In genomic region chr8:123042158-123042973, GRCm38 (mm10) we compare ENCODE assay signal across 8 mouse cellular contexts. TPM values are rescaled to one million over a fixed set of nuclear protein-coding genes. Genes with fewer than 3 reads are reported as not detected.
DNase-seq lines count a peak whose midpoint lies in the region; ATAC-seq lines count a peak whose summit lies in the region.

Ankrd11 (minus strand) TSS chr8:123042277.

- ATAC-seq in intestine, embryonic 14.5 days (replicated peaks; ENCODE audit: low FRiP score, low TSS enrichment, low read depth) = peak; percentile 98

- peak within 1 kb of the TSS; percentile 98 for H3K9ac ChIP-seq in intestine, embryonic 14.5 days (ENCODE audit: low read length)

- WGBS in intestine, embryonic 14.5 days = under 1% methylated on average over 89 of the region's 91 CpGs

- intact Hi-C loops in left cerebral cortex, postnatal 14 days (cut with DNase I) = loop anchor here (5.0 kb wide), 1 partner anchor 110 kb away; no protein-coding TSS in a partner anchor

- no peaks in the 10 kb centered on the region for H3K36me3 ChIP-seq in intestine, embryonic 14.5 days (ENCODE audit: control insufficient read depth, insufficient read depth, low read length)

- peak within 1 kb of the TSS; percentile 99 for H3K27ac ChIP-seq in intestine, embryonic 14.5 days (ENCODE audit: low read depth)

- H3K4me1 ChIP-seq in intestine, embryonic 14.5 days (replicated peaks; ENCODE audit: control insufficient read depth, insufficient read depth, low read length) = peaks cover 27% of the 10 kb centered on the region

- H3K9me3 ChIP-seq in intestine, embryonic 14.5 days (ENCODE audit: control insufficient read depth, low read length) = no peaks in the 10 kb centered on the region

- H3K27me3 ChIP-seq in intestine, embryonic 14.5 days (replicated peaks; ENCODE audit: control insufficient read depth, insufficient read depth, low read length) = no peaks in the 10 kb centered on the region

- peak within 1 kb of the TSS; percentile 81 for H3K4me2 ChIP-seq in intestine, embryonic 14.5 days (ENCODE audit: low read length)

- H3K4me3 ChIP-seq in intestine, embryonic 14.5 days (ENCODE audit: low read depth, low read length) = peak within 1 kb of the TSS; percentile 97

- peak; percentile 99 for DNase-seq in adrenal gland, adult 18-20 months (ENCODE audit: low spot score in 2 of 2)
- DNase-seq in embryo, embryonic 11 days = peak; percentile 100
- peak; percentile 100 for DNase-seq in gastrocnemius, postnatal 25 days
- DNase-seq in intestine, embryonic 14.5 days (ENCODE audit: low spot score) = peak; percentile 98
- peak; percentile 100 for DNase-seq in left cerebral cortex, postnatal 14 days (ENCODE audit: low spot score in 2 of 2)
- peak; percentile 100 for DNase-seq in mesoderm, embryonic 11.5 days (ENCODE audit: low read depth, low spot score)
- DNase-seq in right cerebral cortex, postnatal 36 days (ENCODE audit: low spot score in 2 of 2) = peak; percentile 100
- peak; percentile 100 for DNase-seq in yolk sac, embryonic 10.5 days (ENCODE audit: low spot score)

RNA-seq across cellular contexts. Expression of gene Ankrd11, which starts in this region (rescaled TPM):
- total RNA-seq in adrenal gland, adult 18-20 months (2021) = 10 to 100 TPM; 69.1 to 93.7 TPM
- 10 to 100 TPM; 43.5 to 51.1 TPM for total RNA-seq in gastrocnemius, postnatal 25 days (2021)
- polyA plus RNA-seq in intestine, embryonic 14.5 days (2014; fragmentation: Nextera tagmentation; extraction: Ambion mirVana) = 45.9 and 47.4 TPM in 2 replicates
- total RNA-seq in left cerebral cortex, postnatal 14 days (2021) = 100 to 1,000 TPM; 146 to 151 TPM

Comparison
In these comparisons a context has a peak if more than half of its experiments do, and no peak if none do; other contexts are left out.
1. Peak in every context shown above with its lines: DNase-seq, ATAC-seq, H3K4me3 ChIP-seq and H3K27ac ChIP-seq.